Mouse (Mus musculus) midbrain, embryonic 11.5 days (tissue): ENCODE measurements around the gene Cd163. TPM values are rescaled to one million over a fixed set of nuclear protein-coding genes. Genes with fewer than 3 reads are reported as not detected.

Source experiments
- ATAC-seq: fragments of 200-750 bp; cut with Nextera tagmentation; 2 replicates; pipeline ENCODE4 v1.8.0; 2017; ENCODE audit warnings: moderate TSS enrichment, moderate library complexity; ENCODE audit not compliant: low FRiP score
- DNase-seq: peaks from one replicate; pipeline ENCODE4 v3.0.0; 2015; ENCODE audit warnings: low spot score; ENCODE audit errors: missing footprints
- H3K27ac ChIP-seq: fragments of 300-500 bp; sonication (generic); 2 replicates; pipeline ENCODE4 v1.5.1; 2014; ENCODE audit warnings: low read depth, low read length
- H3K27me3 ChIP-seq: fragments of 300-500 bp; sonication (generic); 2 replicates; pipeline ENCODE4 v1.6.1; 2014; ENCODE audit warnings: mild to moderate bottlenecking, low read length, moderate library complexity, mixed read lengths; ENCODE audit not compliant: control insufficient read depth, insufficient read depth
- H3K36me3 ChIP-seq: fragments of 300-500 bp; sonication (generic); 2 replicates; pipeline ENCODE4 v1.6.1; 2014; ENCODE audit warnings: mild to moderate bottlenecking, low read length, moderate library complexity, mixed read lengths; ENCODE audit not compliant: control insufficient read depth, insufficient read depth
- H3K4me1 ChIP-seq: fragments of 300-500 bp; sonication (generic); 2 replicates; pipeline ENCODE4 v1.6.1; 2014; ENCODE audit warnings: low read length; ENCODE audit not compliant: control insufficient read depth, insufficient read depth
- H3K4me2 ChIP-seq: fragments of 300-500 bp; sonication (generic); 2 replicates; pipeline ENCODE4 v1.6.1; 2014; ENCODE audit warnings: mild to moderate bottlenecking, moderate library complexity
- H3K4me3 ChIP-seq: fragments of 300-500 bp; sonication (generic); 2 replicates; pipeline ENCODE4 v1.5.1; 2014; ENCODE audit warnings: low read depth, low read length
- H3K9ac ChIP-seq: fragments of 300-500 bp; sonication (generic); 2 replicates; pipeline ENCODE4 v1.6.1; 2014; ENCODE audit warnings: low read length
- H3K9me3 ChIP-seq: fragments of 300-500 bp; sonication (generic); 2 replicates; pipeline ENCODE4 v1.6.1; 2016; ENCODE audit warnings: low read length; ENCODE audit not compliant: control insufficient read depth
- WGBS: fragments of 180-500 bp; shearing (Covaris S2); extraction: QIAGEN DNeasy Blood & Tissue Kit; methylation state at CpG from one replicate; pipeline ENCODE4 v1.1.7; 2014; 5-methylcytosine and 5-hydroxymethylcytosine counted together
- polyA plus RNA-seq: library from polyadenylated mRNA; unstranded; fragments of >200 nt; fragmentation: Nextera tagmentation; extraction: Ambion mirVana; gene quantifications from 2 replicates; pipeline ENCODE4 v1.2.1, GENCODE M21; 2014

The Cd163 gene
- polyA plus RNA-seq, 1 experiment from 2014 or later = 0.03 TPM

- DNase-seq = no peak
These were observed 42.2 kb downstream of the Cd163 start for GRCm38 (mm10) chr6:124346613-124347012.

GRCm38 (mm10) chr6:124353246-124353645, 48.8 kb downstream of the Cd163 start:
- DNase-seq (no peak), ATAC-seq (no peak)
- H3K4me1 ChIP-seq = no peaks in the 10 kb centered on the region
- H3K27me3 ChIP-seq = no peaks in the 10 kb centered on the region
- H3K36me3 ChIP-seq = no peaks in the 10 kb centered on the region
- H3K27ac ChIP-seq = no peak overlapping the region
- no peak overlapping the region for H3K9ac ChIP-seq
- H3K4me2 ChIP-seq = no peak overlapping the region
- no peak overlapping the region for H3K4me3 ChIP-seq
- 85% methylated on average over 2 of the region's 2 CpGs for WGBS
- H3K9me3 ChIP-seq = no peaks in the 10 kb centered on the region

More at GRCm38 (mm10) chr6:124346613-124347012, 42.2 kb downstream of the Cd163 start:
- Histone ChIP-seq H3K36me3 (no peaks in the 10 kb centered on the region), H3K4me2 (no peak overlapping the region), H3K9me3 (no peaks in the 10 kb centered on the region), H3K4me1 (no peaks in the 10 kb centered on the region), H3K9ac (no peak overlapping the region), H3K27ac (no peak overlapping the region), H3K27me3 (no peaks in the 10 kb centered on the region), H3K4me3 (no peak overlapping the region)
- ATAC-seq = no peak
- 80% methylated on average over 6 of the region's 6 CpGs for WGBS

- Histone ChIP-seq H3K4me3 (no peak overlapping the region), H3K27ac (no peak overlapping the region), H3K36me3 (no peaks in the 10 kb centered on the region), H3K4me1 (no peaks in the 10 kb centered on the region), H3K27me3 (no peaks in the 10 kb centered on the region), H3K9ac (no peak overlapping the region), H3K4me2 (no peak overlapping the region), H3K9me3 (no peaks in the 10 kb centered on the region)
- 84% methylated on average over 6 of the region's 6 CpGs for WGBS
- ATAC-seq (no peak), DNase-seq (no peak)
These were observed 54.5 kb downstream of the Cd163 start for GRCm38 (mm10) chr6:124358953-124359352.

- H3K27ac ChIP-seq = no peak overlapping the region
- WGBS = 65% methylated on average over 6 of the region's 6 CpGs
- no peaks in the 10 kb centered on the region for H3K27me3 ChIP-seq
- H3K4me3 ChIP-seq = no peak overlapping the region
- H3K36me3 ChIP-seq = no peaks in the 10 kb centered on the region
- no peaks in the 10 kb centered on the region for H3K9me3 ChIP-seq
- H3K9ac ChIP-seq = no peak overlapping the region
- no peak overlapping the region for H3K4me2 ChIP-seq
- DNase-seq (no peak), ATAC-seq (no peak)
- H3K4me1 ChIP-seq = no peaks in the 10 kb centered on the region
These were observed 56.1 kb downstream of the Cd163 start for GRCm38 (mm10) chr6:124360549-124360948.

GRCm38 (mm10) chr6:124364328-124364727, 59.9 kb downstream of the Cd163 start:
- DNase-seq (no peak), ATAC-seq (no peak)
- no peaks in the 10 kb centered on the region for H3K4me1 ChIP-seq
- 54% methylated on average over 5 of the region's 5 CpGs for WGBS
- H3K9me3 ChIP-seq = no peaks in the 10 kb centered on the region
- no peak overlapping the region for H3K4me3 ChIP-seq
- no peaks in the 10 kb centered on the region for H3K27me3 ChIP-seq
- H3K27ac ChIP-seq = no peak overlapping the region
- no peak overlapping the region for H3K4me2 ChIP-seq
- H3K9ac ChIP-seq = no peak overlapping the region
- no peaks in the 10 kb centered on the region for H3K36me3 ChIP-seq

- 90% methylated on average over 6 of the region's 6 CpGs for WGBS
- H3K27me3 ChIP-seq = no peaks in the 10 kb centered on the region
- H3K9ac ChIP-seq = no peak overlapping the region
- DNase-seq (no peak), ATAC-seq (no peak)
- no peak overlapping the region for H3K27ac ChIP-seq
- H3K4me2 ChIP-seq = no peak overlapping the region
- H3K9me3 ChIP-seq = no peaks in the 10 kb centered on the region
- no peaks in the 10 kb centered on the region for H3K36me3 ChIP-seq
- no peak overlapping the region for H3K4me3 ChIP-seq
- H3K4me1 ChIP-seq = no peaks in the 10 kb centered on the region
These were observed 69.2 kb downstream of the Cd163 start for GRCm38 (mm10) chr6:124373584-124374206.

GRCm38 (mm10) chr6:124374683-124375082, 70.2 kb downstream of the Cd163 start:
- H3K9ac ChIP-seq = no peak overlapping the region
- H3K27ac ChIP-seq = no peak overlapping the region
- H3K4me1 ChIP-seq = no peaks in the 10 kb centered on the region
- DNase-seq (no peak), ATAC-seq (no peak)
- H3K4me2 ChIP-seq = no peak overlapping the region
- no peak overlapping the region for H3K4me3 ChIP-seq
- no peaks in the 10 kb centered on the region for H3K36me3 ChIP-seq
- H3K9me3 ChIP-seq = no peaks in the 10 kb centered on the region
- H3K27me3 ChIP-seq = no peaks in the 10 kb centered on the region
- WGBS = 80% methylated on average over 4 of the region's 4 CpGs

GRCm38 (mm10) chr6:124375435-124375884, 71.0 kb downstream of the Cd163 start:
- no peak overlapping the region for H3K4me2 ChIP-seq
- no peak overlapping the region for H3K9ac ChIP-seq
- H3K36me3 ChIP-seq = no peaks in the 10 kb centered on the region
- no peaks in the 10 kb centered on the region for H3K9me3 ChIP-seq
- no peaks in the 10 kb centered on the region for H3K27me3 ChIP-seq
- no peak for DNase-seq
- H3K4me3 ChIP-seq = no peak overlapping the region
- WGBS = 87% methylated on average over 11 of the region's 11 CpGs
- H3K27ac ChIP-seq = no peak overlapping the region
- H3K4me1 ChIP-seq = no peaks in the 10 kb centered on the region
- ATAC-seq = no peak

GRCm38 (mm10) chr6:124376311-124376710, 71.9 kb downstream of the Cd163 start:
- Histone ChIP-seq H3K4me3 (no peak overlapping the region), H3K4me2 (no peak overlapping the region), H3K27ac (no peak overlapping the region), H3K36me3 (no peaks in the 10 kb centered on the region), H3K4me1 (no peaks in the 10 kb centered on the region), H3K9me3 (no peaks in the 10 kb centered on the region), H3K9ac (no peak overlapping the region), H3K27me3 (no peaks in the 10 kb centered on the region)
- ATAC-seq (no peak), DNase-seq (no peak)
- WGBS = 94% methylated on average over 5 of the region's 5 CpGs
